Mouse (Mus musculus) ES-E14 (cell line): ENCODE measurements around the gene Kng2.

Source experiments
- HCFC1 ChIP-seq: IDR thresholded peaks from 2 replicates; pipeline ENCODE4 v1.6.1; 2012; ENCODE audit warnings: low read length, inconsistent platforms, borderline replicate concordance; ENCODE audit not compliant: insufficient read depth
- ZC3H11A ChIP-seq: IDR thresholded peaks from 2 replicates; pipeline ENCODE4 v1.6.1; 2012; ENCODE audit warnings: low read depth, mild to moderate bottlenecking, inconsistent platforms, low read length, borderline replicate concordance
- ZNF384 ChIP-seq: IDR thresholded peaks from 2 replicates; pipeline ENCODE4 v1.6.1; 2012; ENCODE audit warnings: low read depth, low read length, inconsistent platforms

- TF ChIP-seq HCFC1 (no peak), ZC3H11A (no peak), ZNF384 (no peak)
Observed at GRCm38 (mm10) chr16:23026582-23026981, 2.7 kb downstream of the Kng2 start.
